Mouse (Mus musculus): ENCODE measurements around the gene Tmbim6. TPM values are rescaled to one million over a fixed set of nuclear protein-coding genes. Genes with fewer than 3 reads are reported as not detected.
"Not testable (repeated sequence)": the region's sequence is repeated elsewhere in the genome, so short reads cannot be mapped to it uniquely, and the experiment has no call there.

Gene Tmbim6
- polyA plus RNA-seq, 1 experiment from 2014 or later: 227 TPM

GRCm38 (mm10) chr15:99368583-99369266, 24.0 kb upstream of the Tmbim6 start:
- H3K4me1 ChIP-seq: peaks cover 14% of the 10 kb centered on the region
- ATAC-seq: no peak
- no peak overlapping the region for H3K27ac ChIP-seq
- 74% methylated on average over 4 of the region's 4 CpGs for WGBS
- no peaks in the 10 kb centered on the region for H3K9me3 ChIP-seq (replicated peaks)
- peaks cover 7% of the 10 kb centered on the region; the same call in 1 of the 2 replicates for H3K27me3 ChIP-seq
- peak overlapping the region; percentile 79 for H3K4me3 ChIP-seq
- no peaks in the 10 kb centered on the region for H3K36me3 ChIP-seq (ENCODE audit: poor library complexity, severe bottlenecking)
- H3K4me2 ChIP-seq: peak overlapping the region; percentile 73
- H3K9ac ChIP-seq: peak overlapping the region; percentile 87

- H3K4me3 ChIP-seq: peak overlapping the region; percentile 79
- H3K9me3 ChIP-seq (replicated peaks): no peaks in the 10 kb centered on the region
- H3K36me3 ChIP-seq (ENCODE audit: poor library complexity, severe bottlenecking): no peaks in the 10 kb centered on the region
- WGBS: 2% methylated on average over 31 of the region's 39 CpGs
- H3K4me2 ChIP-seq: peak overlapping the region; percentile 73
- H3K27ac ChIP-seq: peak overlapping the region; percentile 72
- peaks cover 7% of the 10 kb centered on the region; the same call in 1 of the 2 replicates for H3K27me3 ChIP-seq
- peak overlapping the region; percentile 87 for H3K9ac ChIP-seq
- peaks cover 14% of the 10 kb centered on the region for H3K4me1 ChIP-seq
- ATAC-seq: no peak; the same call in 1 of the 2 replicates
Observed at GRCm38 (mm10) chr15:99369391-99370171, 23.1 kb upstream of the Tmbim6 start.

- Histone ChIP-seq H3K36me3 (ENCODE audit: poor library complexity, severe bottlenecking) (no peaks in the 10 kb centered on the region), H3K27ac (peak within 1 kb of the TSS; percentile 72), H3K9me3 (replicated peaks) (no peaks in the 10 kb centered on the region), H3K4me3 (peak within 1 kb of the TSS; percentile 79), H3K9ac (peak within 1 kb of the TSS; percentile 87), H3K27me3 (peaks cover 7% of the 10 kb centered on the region; the same call in 1 of the 2 replicates), H3K4me2 (peak within 1 kb of the TSS; percentile 73), H3K4me1 (peaks cover 14% of the 10 kb centered on the region)
- WGBS: under 1% methylated on average over 36 of the region's 48 CpGs
- ATAC-seq: peak; percentile 97
Observed at GRCm38 (mm10) chr15:99370259-99370691, 22.4 kb upstream of the Tmbim6 start, which contains the start of gene Fmnl3. Gene Fmnl3, minus strand, starts transcription at chr15:99370482.

- H3K4me2 ChIP-seq: no peak overlapping the region
- ATAC-seq: no peak
- H3K9me3 ChIP-seq (replicated peaks): no peaks in the 10 kb centered on the region
- no peak overlapping the region for H3K4me3 ChIP-seq
- H3K36me3 ChIP-seq (ENCODE audit: poor library complexity, severe bottlenecking): no peaks in the 10 kb centered on the region
- H3K9ac ChIP-seq: no peak overlapping the region
- H3K27ac ChIP-seq: no peak overlapping the region
- H3K27me3 ChIP-seq: peaks cover 7% of the 10 kb centered on the region; the same call in 1 of the 2 replicates
- 95% methylated on average over 7 of the region's 7 CpGs for WGBS
- H3K4me1 ChIP-seq: peaks cover 14% of the 10 kb centered on the region
Observed at GRCm38 (mm10) chr15:99371526-99372340, 20.9 kb upstream of the Tmbim6 start.

GRCm38 (mm10) chr15:99372761-99373160, 19.9 kb upstream of the Tmbim6 start:
- Histone ChIP-seq H3K27me3 (peaks cover 7% of the 10 kb centered on the region; the same call in 1 of the 2 replicates), H3K4me2 (no peak overlapping the region), H3K4me3 (no peak overlapping the region), H3K4me1 (peaks cover 14% of the 10 kb centered on the region), H3K9me3 (replicated peaks) (no peaks in the 10 kb centered on the region), H3K36me3 (ENCODE audit: poor library complexity, severe bottlenecking) (no peaks in the 10 kb centered on the region), H3K27ac (no peak overlapping the region), H3K9ac (no peak overlapping the region)
- no peak for ATAC-seq
- 85% methylated on average over 9 of the region's 9 CpGs for WGBS

GRCm38 (mm10) chr15:99375036-99375435, 17.6 kb upstream of the Tmbim6 start:
- Histone ChIP-seq H3K36me3 (ENCODE audit: poor library complexity, severe bottlenecking) (no peaks in the 10 kb centered on the region), H3K27me3 (peaks cover 7% of the 10 kb centered on the region; the same call in 1 of the 2 replicates), H3K4me2 (no peak overlapping the region), H3K4me1 (no peaks in the 10 kb centered on the region), H3K9ac (no peak overlapping the region), H3K9me3 (replicated peaks) (no peaks in the 10 kb centered on the region), H3K27ac (no peak overlapping the region), H3K4me3 (no peak overlapping the region)
- ATAC-seq: no peak
- WGBS: 88% methylated on average over 5 of the region's 5 CpGs

- Histone ChIP-seq H3K4me1 (no peaks in the 10 kb centered on the region), H3K4me2 (no peak overlapping the region), H3K36me3 (ENCODE audit: poor library complexity, severe bottlenecking) (no peaks in the 10 kb centered on the region), H3K9me3 (replicated peaks) (no peaks in the 10 kb centered on the region), H3K27me3 (peaks cover 7% of the 10 kb centered on the region; the same call in 1 of the 2 replicates), H3K27ac (no peak overlapping the region), H3K9ac (no peak overlapping the region), H3K4me3 (no peak overlapping the region)
- no peak for ATAC-seq
- 85% methylated on average over 3 of the region's 3 CpGs for WGBS
Observed at GRCm38 (mm10) chr15:99375581-99375980, 17.1 kb upstream of the Tmbim6 start.

- Histone ChIP-seq H3K36me3 (ENCODE audit: poor library complexity, severe bottlenecking) (no peaks in the 10 kb centered on the region), H3K4me2 (no peak overlapping the region), H3K4me3 (no peak overlapping the region), H3K9me3 (replicated peaks) (no peaks in the 10 kb centered on the region), H3K27ac (no peak overlapping the region), H3K27me3 (peaks cover 7% of the 10 kb centered on the region; the same call in 1 of the 2 replicates), H3K9ac (no peak overlapping the region), H3K4me1 (no peaks in the 10 kb centered on the region)
- no peak for ATAC-seq
- 88% methylated on average over 5 of the region's 5 CpGs for WGBS
Observed at GRCm38 (mm10) chr15:99376240-99376639, 16.4 kb upstream of the Tmbim6 start.

GRCm38 (mm10) chr15:99382893-99383292, 9.8 kb upstream of the Tmbim6 start:
- no peak for ATAC-seq
- Histone ChIP-seq H3K4me2 (no peak overlapping the region), H3K4me1 (no peaks in the 10 kb centered on the region), H3K27me3 (no peaks in the 10 kb centered on the region), H3K36me3 (ENCODE audit: poor library complexity, severe bottlenecking) (no peaks in the 10 kb centered on the region), H3K9ac (no peak overlapping the region), H3K9me3 (replicated peaks) (no peaks in the 10 kb centered on the region), H3K4me3 (no peak overlapping the region), H3K27ac (no peak overlapping the region)

GRCm38 (mm10) chr15:99384071-99384470, 8.6 kb upstream of the Tmbim6 start:
- H3K4me2 ChIP-seq: no peak overlapping the region

GRCm38 (mm10) chr15:99386110-99386509, 6.6 kb upstream of the Tmbim6 start:
- H3K9ac ChIP-seq; H3K27ac ChIP-seq; H3K4me2 ChIP-seq; H3K9me3 ChIP-seq (replicated peaks); H3K36me3 ChIP-seq (ENCODE audit: poor library complexity, severe bottlenecking); ATAC-seq; H3K4me1 ChIP-seq; H3K27me3 ChIP-seq; H3K4me3 ChIP-seq: not testable (repeated sequence)
- WGBS: 81% methylated on average over 3 of the region's 3 CpGs

More at GRCm38 (mm10) chr15:99384071-99384470, 8.6 kb upstream of the Tmbim6 start:
- Histone ChIP-seq H3K9ac (no peak overlapping the region), H3K4me1 (no peaks in the 10 kb centered on the region), H3K27ac (no peak overlapping the region), H3K27me3 (no peaks in the 10 kb centered on the region), H3K9me3 (replicated peaks) (no peaks in the 10 kb centered on the region), H3K36me3 (ENCODE audit: poor library complexity, severe bottlenecking) (no peaks in the 10 kb centered on the region), H3K4me3 (no peak overlapping the region)
- ATAC-seq: no peak
- WGBS: 76% methylated on average over 6 of the region's 6 CpGs
